Mouse (Mus musculus): ENCODE results near the gene Igdcc3. TPM values are rescaled to one million over a fixed set of nuclear protein-coding genes. Genes with fewer than 3 reads are reported as not detected.
A peak's percentile ranks its signal among the peaks of the same experiment; 100 is the strongest.

Gene Igdcc3
- polyA plus RNA-seq, 1 experiment from 2014 or later = not detected

GRCm38 (mm10) chr9:65177497-65177896 is 36.5 kb downstream of the Igdcc3 start:
- Histone ChIP-seq H3K9ac (replicated peaks) (no peak overlapping the region), H3K27me3 (ENCODE audit: insufficient read depth, low read length) (peaks cover 24% of the 10 kb centered on the region), H3K27ac (ENCODE audit: low read depth) (no peak overlapping the region), H3K9me3 (ENCODE audit: low read length) (no peaks in the 10 kb centered on the region), H3K4me3 (ENCODE audit: low read depth, low read length) (no peak overlapping the region), H3K4me1 (ENCODE audit: insufficient read depth) (no peaks in the 10 kb centered on the region), H3K36me3 (replicated peaks; ENCODE audit: insufficient read depth, low read length) (no peaks in the 10 kb centered on the region), H3K4me2 (ENCODE audit: low read depth, low read length) (no peak overlapping the region)
- 74% methylated on average over 3 of the region's 3 CpGs for WGBS (ENCODE audit: insufficient replicate concordance)
- TF ChIP-seq CTCF (IDR thresholded peaks at IDR 0.05; ENCODE audit: low read depth) (no peak), EP300 (IDR thresholded peaks at IDR 0.05; ENCODE audit: low read depth) (no peak)
- no peak for ATAC-seq
- DNase-seq = no peak

GRCm38 (mm10) chr9:65177912-65178311 is 36.9 kb downstream of the Igdcc3 start:
- no peak overlapping the region for H3K4me3 ChIP-seq (ENCODE audit: low read depth, low read length)
- no peak for TF ChIP-seq CTCF (IDR thresholded peaks at IDR 0.05; ENCODE audit: low read depth)
- no peak for TF ChIP-seq EP300 (IDR thresholded peaks at IDR 0.05; ENCODE audit: low read depth)
- H3K27me3 ChIP-seq (ENCODE audit: insufficient read depth, low read length) = peaks cover 24% of the 10 kb centered on the region
- no peak overlapping the region for H3K9ac ChIP-seq (replicated peaks)
- no peaks in the 10 kb centered on the region for H3K4me1 ChIP-seq (ENCODE audit: insufficient read depth)
- no peak overlapping the region for H3K4me2 ChIP-seq (ENCODE audit: low read depth, low read length)
- 58% methylated on average over 10 of the region's 10 CpGs for WGBS (ENCODE audit: insufficient replicate concordance)
- ATAC-seq (no peak), DNase-seq (no peak)
- H3K9me3 ChIP-seq (ENCODE audit: low read length) = no peaks in the 10 kb centered on the region
- H3K27ac ChIP-seq (ENCODE audit: low read depth) = no peak overlapping the region
- H3K36me3 ChIP-seq (replicated peaks; ENCODE audit: insufficient read depth, low read length) = no peaks in the 10 kb centered on the region

DNA sequence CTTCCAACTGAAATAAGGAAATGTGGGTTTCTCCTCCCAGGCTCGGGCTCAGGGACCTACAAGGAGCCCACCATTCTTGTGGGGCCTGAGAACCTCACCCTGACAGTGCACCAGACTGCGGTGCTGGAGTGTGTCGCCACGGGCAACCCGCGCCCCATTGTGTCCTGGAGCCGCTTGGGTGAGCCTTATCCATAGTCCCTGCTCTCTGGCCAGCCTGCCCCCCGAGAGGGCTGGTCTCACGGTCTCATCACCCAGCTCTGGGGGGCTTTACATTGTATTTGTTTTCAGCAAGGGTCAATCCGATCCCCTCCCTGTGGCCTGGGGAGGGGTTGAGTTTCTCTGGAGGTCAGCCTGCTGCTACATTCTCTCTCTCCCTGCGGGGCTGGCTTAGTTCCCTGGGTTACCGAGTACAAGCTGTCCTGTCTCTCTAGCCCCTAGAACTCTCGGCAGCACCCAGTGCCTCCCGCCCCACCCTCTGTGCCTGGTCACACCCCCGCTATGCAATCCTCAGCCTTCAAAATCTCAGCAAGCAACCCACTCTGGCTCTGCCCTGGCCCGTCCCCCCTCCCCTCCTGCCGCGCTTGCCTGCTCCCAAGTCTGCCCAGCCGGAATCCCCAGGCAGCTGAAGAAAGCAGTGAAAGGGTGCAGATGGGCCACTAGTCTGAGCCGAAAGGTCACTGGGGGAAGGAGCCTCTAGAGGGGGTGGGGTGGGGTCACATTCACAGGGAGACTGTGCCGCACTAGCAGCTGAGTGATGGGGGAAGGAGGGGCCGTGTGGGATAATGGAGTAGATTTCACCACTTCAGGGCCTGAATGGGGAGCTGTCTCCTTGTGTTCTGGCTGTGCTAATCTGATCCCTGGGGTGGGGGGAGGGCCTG is 37.6 kb downstream of the Igdcc3 start:
- peaks cover 24% of the 10 kb centered on the region for H3K27me3 ChIP-seq (ENCODE audit: insufficient read depth, low read length)
- H3K4me3 ChIP-seq (ENCODE audit: low read depth, low read length) = no peak overlapping the region
- ATAC-seq = no peak
- H3K4me1 ChIP-seq (ENCODE audit: insufficient read depth) = no peaks in the 10 kb centered on the region
- H3K27ac ChIP-seq (ENCODE audit: low read depth) = no peak overlapping the region
- H3K9ac ChIP-seq (replicated peaks) = no peak overlapping the region
- no peaks in the 10 kb centered on the region for H3K9me3 ChIP-seq (ENCODE audit: low read length)
- 26% methylated on average over 22 of the region's 22 CpGs for WGBS (ENCODE audit: insufficient replicate concordance)
- no peak for DNase-seq
- H3K4me2 ChIP-seq (ENCODE audit: low read depth, low read length) = no peak overlapping the region
- TF ChIP-seq EP300 (IDR thresholded peaks at IDR 0.05; ENCODE audit: low read depth) (no peak), CTCF (IDR thresholded peaks at IDR 0.05; ENCODE audit: low read depth) (no peak)
- H3K36me3 ChIP-seq (replicated peaks; ENCODE audit: insufficient read depth, low read length) = no peaks in the 10 kb centered on the region

GRCm38 (mm10) chr9:65179817-65180624 is 39.0 kb downstream of the Igdcc3 start:
- ATAC-seq = peak; percentile 25; the same call in 1 of the 2 replicates

DNA sequence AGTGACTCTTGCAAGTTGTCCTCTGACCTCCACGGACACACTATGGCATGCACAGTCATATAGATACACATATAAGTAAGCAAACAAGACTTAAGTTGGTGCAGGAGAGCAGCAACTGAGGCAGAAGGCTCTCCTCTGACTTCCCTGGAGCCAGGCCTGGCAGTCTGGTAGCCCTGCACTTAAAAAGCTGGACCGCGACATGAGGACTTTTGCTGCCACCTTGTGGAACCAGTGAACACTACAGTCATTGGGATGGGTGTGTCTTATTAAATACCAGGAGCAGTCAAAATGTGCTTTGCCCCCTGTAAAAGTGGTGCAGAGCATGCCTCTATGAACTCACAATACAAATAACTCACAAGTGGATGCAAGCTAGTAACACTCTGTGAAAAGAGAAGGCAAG is 47.6 kb downstream of the Igdcc3 start:
- no peak overlapping the region for H3K4me2 ChIP-seq (ENCODE audit: low read depth, low read length)
- no peaks in the 10 kb centered on the region for H3K36me3 ChIP-seq (replicated peaks; ENCODE audit: insufficient read depth, low read length)
- peak; percentile 84 for DNase-seq
- TF ChIP-seq EP300 (IDR thresholded peaks at IDR 0.05; ENCODE audit: low read depth) = no peak
- TF ChIP-seq CTCF (IDR thresholded peaks at IDR 0.05; ENCODE audit: low read depth) = peak; percentile 94
- no peak overlapping the region for H3K27ac ChIP-seq (ENCODE audit: low read depth)
- no peak overlapping the region for H3K9ac ChIP-seq (replicated peaks)
- H3K27me3 ChIP-seq (ENCODE audit: insufficient read depth, low read length) = no peaks in the 10 kb centered on the region
- H3K4me3 ChIP-seq (ENCODE audit: low read depth, low read length) = no peak overlapping the region
- no peaks in the 10 kb centered on the region for H3K9me3 ChIP-seq (ENCODE audit: low read length)
- H3K4me1 ChIP-seq (ENCODE audit: insufficient read depth) = peaks cover 20% of the 10 kb centered on the region
- WGBS (ENCODE audit: insufficient replicate concordance) = 8% methylated on average over 3 of the region's 3 CpGs
- peak; percentile 66 for ATAC-seq

More at GRCm38 (mm10) chr9:65179817-65180624, 39.0 kb downstream of the Igdcc3 start:
- H3K9me3 ChIP-seq (ENCODE audit: low read length) = no peaks in the 10 kb centered on the region
- H3K27ac ChIP-seq (ENCODE audit: low read depth) = no peak overlapping the region
- H3K27me3 ChIP-seq (ENCODE audit: insufficient read depth, low read length) = peaks cover 24% of the 10 kb centered on the region
- H3K4me2 ChIP-seq (ENCODE audit: low read depth, low read length) = no peak overlapping the region
- no peaks in the 10 kb centered on the region for H3K4me1 ChIP-seq (ENCODE audit: insufficient read depth)
- TF ChIP-seq CTCF (IDR thresholded peaks at IDR 0.05; ENCODE audit: low read depth) (no peak), EP300 (IDR thresholded peaks at IDR 0.05; ENCODE audit: low read depth) (no peak)
- H3K36me3 ChIP-seq (replicated peaks; ENCODE audit: insufficient read depth, low read length) = no peaks in the 10 kb centered on the region
- no peak overlapping the region for H3K9ac ChIP-seq (replicated peaks)
- peak; percentile 56 for DNase-seq
- no peak overlapping the region for H3K4me3 ChIP-seq (ENCODE audit: low read depth, low read length)
- 29% methylated on average over 17 of the region's 17 CpGs for WGBS (ENCODE audit: insufficient replicate concordance)

GRCm38 (mm10) chr9:65190306-65190705 is 49.3 kb downstream of the Igdcc3 start:
- TF ChIP-seq CTCF (IDR thresholded peaks at IDR 0.05; ENCODE audit: low read depth) = no peak
- TF ChIP-seq EP300 (IDR thresholded peaks at IDR 0.05; ENCODE audit: low read depth) = no peak
- no peak overlapping the region for H3K27ac ChIP-seq (ENCODE audit: low read depth)
- H3K4me2 ChIP-seq (ENCODE audit: low read depth, low read length) = no peak overlapping the region
- H3K9me3 ChIP-seq (ENCODE audit: low read length) = no peaks in the 10 kb centered on the region
- H3K9ac ChIP-seq (replicated peaks) = no peak overlapping the region
- H3K36me3 ChIP-seq (replicated peaks; ENCODE audit: insufficient read depth, low read length) = no peaks in the 10 kb centered on the region
- DNase-seq (no peak), ATAC-seq (no peak)
- peaks cover 29% of the 10 kb centered on the region for H3K4me1 ChIP-seq (ENCODE audit: insufficient read depth)
- H3K27me3 ChIP-seq (ENCODE audit: insufficient read depth, low read length) = no peaks in the 10 kb centered on the region
- no peak overlapping the region for H3K4me3 ChIP-seq (ENCODE audit: low read depth, low read length)
- WGBS (ENCODE audit: insufficient replicate concordance) = 75% methylated on average over 7 of the region's 7 CpGs
